Mouse (Mus musculus): Measurements from ENCODE around the gene Fastk. TPM values are rescaled to one million over a fixed set of nuclear protein-coding genes. Genes with fewer than 3 reads are reported as not detected.

Fastk gene
- polyA plus RNA-seq, 1 experiment: 230 TPM

GRCm38 (mm10) chr5:24412063-24412462 lies 33.0 kb downstream of the Fastk start:
- Histone ChIP-seq H3K36me3 (ENCODE audit: control insufficient read depth, insufficient read depth, low read length) (peaks cover 13% of the 10 kb centered on the region), H3K27ac (ENCODE audit: insufficient read depth, low read depth, low read length) (no peak overlapping the region), H3K4me1 (ENCODE audit: control insufficient read depth, insufficient read depth, insufficient read length, low read length) (peaks cover 16% of the 10 kb centered on the region), H3K27me3 (ENCODE audit: control insufficient read depth, insufficient read depth, low read length) (no peaks in the 10 kb centered on the region), H3K4me3 (ENCODE audit: low read depth, low read length) (no peak overlapping the region)
- WGBS: 85% methylated on average over 2 of the region's 2 CpGs
- TF ChIP-seq CTCF (IDR thresholded peaks at IDR 0.05; ENCODE audit: extremely low read depth, insufficient read length, insufficient replicate concordance, low read depth, low read length) (no peak), POLR2A (IDR thresholded peaks at IDR 0.05; ENCODE audit: low read depth, low read length) (no peak)

- Histone ChIP-seq H3K36me3 (ENCODE audit: control insufficient read depth, insufficient read depth, low read length) (peaks cover 13% of the 10 kb centered on the region), H3K27ac (ENCODE audit: insufficient read depth, low read depth, low read length) (no peak overlapping the region), H3K4me3 (ENCODE audit: low read depth, low read length) (no peak overlapping the region), H3K4me1 (ENCODE audit: control insufficient read depth, insufficient read depth, insufficient read length, low read length) (peaks cover 12% of the 10 kb centered on the region), H3K27me3 (ENCODE audit: control insufficient read depth, insufficient read depth, low read length) (no peaks in the 10 kb centered on the region)
- TF ChIP-seq CTCF (IDR thresholded peaks at IDR 0.05; ENCODE audit: extremely low read depth, insufficient read length, insufficient replicate concordance, low read depth, low read length): no peak
- no peak for TF ChIP-seq POLR2A (IDR thresholded peaks at IDR 0.05; ENCODE audit: low read depth, low read length)
- WGBS: 89% methylated on average over 2 of the region's 2 CpGs
These were observed 35.6 kb downstream of the Fastk start for GRCm38 (mm10) chr5:24409466-24409865.

GRCm38 (mm10) chr5:24408651-24409050 lies 36.4 kb downstream of the Fastk start:
- H3K36me3 ChIP-seq (ENCODE audit: control insufficient read depth, insufficient read depth, low read length): peaks cover 15% of the 10 kb centered on the region
- no peak for TF ChIP-seq POLR2A (IDR thresholded peaks at IDR 0.05; ENCODE audit: low read depth, low read length)
- no peak for TF ChIP-seq CTCF (IDR thresholded peaks at IDR 0.05; ENCODE audit: extremely low read depth, insufficient read length, insufficient replicate concordance, low read depth, low read length)
- peaks cover 5% of the 10 kb centered on the region for H3K4me1 ChIP-seq (ENCODE audit: control insufficient read depth, insufficient read depth, insufficient read length, low read length)
- H3K4me3 ChIP-seq (ENCODE audit: low read depth, low read length): no peak overlapping the region
- WGBS: 82% methylated on average over 13 of the region's 13 CpGs
- no peaks in the 10 kb centered on the region for H3K27me3 ChIP-seq (ENCODE audit: control insufficient read depth, insufficient read depth, low read length)
- H3K27ac ChIP-seq (ENCODE audit: insufficient read depth, low read depth, low read length): no peak overlapping the region

GRCm38 (mm10) chr5:24405389-24405876 lies 39.7 kb downstream of the Fastk start:
- H3K4me3 ChIP-seq (ENCODE audit: low read depth, low read length): no peak overlapping the region
- H3K27ac ChIP-seq (ENCODE audit: insufficient read depth, low read depth, low read length): no peak overlapping the region
- H3K4me1 ChIP-seq (ENCODE audit: control insufficient read depth, insufficient read depth, insufficient read length, low read length): no peaks in the 10 kb centered on the region
- TF ChIP-seq POLR2A (IDR thresholded peaks at IDR 0.05; ENCODE audit: low read depth, low read length) (no peak), CTCF (IDR thresholded peaks at IDR 0.05; ENCODE audit: extremely low read depth, insufficient read length, insufficient replicate concordance, low read depth, low read length) (no peak)
- H3K27me3 ChIP-seq (ENCODE audit: control insufficient read depth, insufficient read depth, low read length): no peaks in the 10 kb centered on the region
- peaks cover 36% of the 10 kb centered on the region for H3K36me3 ChIP-seq (ENCODE audit: control insufficient read depth, insufficient read depth, low read length)
- WGBS: 79% methylated on average over 3 of the region's 3 CpGs

GRCm38 (mm10) chr5:24404594-24405360 lies 40.3 kb downstream of the Fastk start:
- Histone ChIP-seq H3K27me3 (ENCODE audit: control insufficient read depth, insufficient read depth, low read length) (no peaks in the 10 kb centered on the region), H3K4me1 (ENCODE audit: control insufficient read depth, insufficient read depth, insufficient read length, low read length) (no peaks in the 10 kb centered on the region), H3K27ac (ENCODE audit: insufficient read depth, low read depth, low read length) (no peak overlapping the region), H3K36me3 (ENCODE audit: control insufficient read depth, insufficient read depth, low read length) (peaks cover 40% of the 10 kb centered on the region), H3K4me3 (ENCODE audit: low read depth, low read length) (no peak overlapping the region)
- 75% methylated on average over 6 of the region's 6 CpGs for WGBS
- no peak for TF ChIP-seq POLR2A (IDR thresholded peaks at IDR 0.05; ENCODE audit: low read depth, low read length)
- TF ChIP-seq CTCF (IDR thresholded peaks at IDR 0.05; ENCODE audit: extremely low read depth, insufficient read length, insufficient replicate concordance, low read depth, low read length): no peak

- Histone ChIP-seq H3K27me3 (ENCODE audit: control insufficient read depth, insufficient read depth, low read length) (no peaks in the 10 kb centered on the region), H3K27ac (ENCODE audit: insufficient read depth, low read depth, low read length) (no peak overlapping the region), H3K36me3 (ENCODE audit: control insufficient read depth, insufficient read depth, low read length) (peaks cover 27% of the 10 kb centered on the region), H3K4me3 (ENCODE audit: low read depth, low read length) (no peak overlapping the region), H3K4me1 (ENCODE audit: control insufficient read depth, insufficient read depth, insufficient read length, low read length) (no peaks in the 10 kb centered on the region)
- TF ChIP-seq POLR2A (IDR thresholded peaks at IDR 0.05; ENCODE audit: low read depth, low read length): no peak
- no peak for TF ChIP-seq CTCF (IDR thresholded peaks at IDR 0.05; ENCODE audit: extremely low read depth, insufficient read length, insufficient replicate concordance, low read depth, low read length)
- WGBS: 73% methylated on average over 9 of the region's 9 CpGs
These were observed 43.1 kb downstream of the Fastk start for GRCm38 (mm10) chr5:24401969-24402368.

- H3K36me3 ChIP-seq (ENCODE audit: control insufficient read depth, insufficient read depth, low read length): peaks cover 27% of the 10 kb centered on the region
- H3K27me3 ChIP-seq (ENCODE audit: control insufficient read depth, insufficient read depth, low read length): no peaks in the 10 kb centered on the region
- H3K4me3 ChIP-seq (ENCODE audit: low read depth, low read length): no peak overlapping the region
- 91% methylated on average over 5 of the region's 5 CpGs for WGBS
- no peak overlapping the region for H3K27ac ChIP-seq (ENCODE audit: insufficient read depth, low read depth, low read length)
- H3K4me1 ChIP-seq (ENCODE audit: control insufficient read depth, insufficient read depth, insufficient read length, low read length): no peaks in the 10 kb centered on the region
- no peak for TF ChIP-seq CTCF (IDR thresholded peaks at IDR 0.05; ENCODE audit: extremely low read depth, insufficient read length, insufficient replicate concordance, low read depth, low read length)
- TF ChIP-seq POLR2A (IDR thresholded peaks at IDR 0.05; ENCODE audit: low read depth, low read length): no peak
These were observed 44.0 kb downstream of the Fastk start for GRCm38 (mm10) chr5:24400911-24401605.

Data from small intestine, adult 2 months (tissue).